ENCODE assay signal across 34 mouse cellular contexts in the genomic region with DNA sequence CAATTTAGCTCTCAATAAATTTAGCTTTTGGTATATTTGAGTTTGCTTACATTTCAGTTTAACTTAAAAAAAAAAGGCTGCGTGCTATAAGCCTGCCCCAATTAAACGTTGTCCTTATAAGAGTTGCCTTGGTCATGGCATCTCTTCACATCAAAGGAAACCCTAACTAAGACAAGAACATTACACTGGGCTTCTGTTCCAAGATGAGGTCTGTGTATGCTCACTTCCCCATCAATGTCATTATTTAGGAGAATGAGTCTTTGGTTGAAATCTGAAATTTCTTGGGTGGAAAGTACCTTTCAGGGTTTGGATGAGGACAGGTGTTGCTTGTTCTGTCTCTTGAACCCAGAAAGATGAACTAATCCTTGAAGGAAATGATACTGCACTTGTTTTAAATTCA.
"Had no signal": no experiment of that assay in that cellular context is flagged by ENCODE, and none has a peak within 500 bp of the region (broad histone marks: within the 10 kb centered on the region; RNA-seq: fewer than 3 reads in every experiment).

No protein-coding gene starts in this region.

- H3K4me2 ChIP-seq: heart, embryonic 11.5 days; heart, embryonic 12.5 days; heart, embryonic 13.5 days; heart, embryonic 15.5 days; hindbrain, embryonic 12.5 days; hindbrain, embryonic 13.5 days; hindbrain, embryonic 14.5 days; hindbrain, embryonic 15.5 days; intestine, embryonic 15.5 days; kidney, embryonic 15.5 days had no signal

- H3K27me3 ChIP-seq: heart, embryonic 12.5 days; heart, embryonic 13.5 days; heart, embryonic 15.5 days; hindbrain, embryonic 12.5 days; hindbrain, embryonic 13.5 days; hindbrain, embryonic 15.5 days; intestine, embryonic 15.5 days; kidney, embryonic 15.5 days had no signal

- H3K27ac ChIP-seq: heart, embryonic 10.5 days; heart, embryonic 13.5 days; heart, embryonic 15.5 days; hindbrain, embryonic 10.5 days; hindbrain, embryonic 12.5 days; hindbrain, embryonic 13.5 days; hindbrain, embryonic 14.5 days; hindbrain, embryonic 15.5 days; hindbrain, postnatal 0 days; intestine, embryonic 15.5 days; kidney, embryonic 15.5 days; kidney, postnatal 0 days; layer of hippocampus, adult 2 months; left cerebral cortex, adult 2 months had no signal

- DNase-seq: heart, postnatal 10 days; heart, postnatal 14 days; heart, postnatal 36 days; heart, postnatal 4 days; kidney, adult 11 months; kidney, adult 18-20 months; kidney, adult 2 months; kidney, adult 8-10 months; kidney, adult 9 months; kidney, postnatal 10 days; kidney, postnatal 14 days; kidney, postnatal 25 days; kidney, postnatal 36 days; kidney, postnatal 4 days; layer of hippocampus, adult 9-11 months; layer of hippocampus, postnatal 36 days had no signal

- H3K4me1 ChIP-seq: heart, embryonic 10.5 days; hindbrain, embryonic 10.5 days; hindbrain, embryonic 12.5 days; hindbrain, embryonic 13.5 days; hindbrain, embryonic 15.5 days; intestine, embryonic 15.5 days; kidney, embryonic 15.5 days had no signal

- H3K9ac ChIP-seq: heart, embryonic 12.5 days; heart, embryonic 13.5 days; heart, embryonic 15.5 days; hindbrain, embryonic 12.5 days; hindbrain, embryonic 13.5 days; hindbrain, embryonic 14.5 days; hindbrain, embryonic 15.5 days; intestine, embryonic 15.5 days; kidney, embryonic 15.5 days had no signal

- ATAC-seq: hindbrain, embryonic 16.5 days; hindbrain, postnatal 0 days; inflammation-experienced regulatory T-cells, adult 6 months had no signal

- H3K36me3 ChIP-seq: heart, embryonic 15.5 days; hindbrain, embryonic 12.5 days; hindbrain, embryonic 15.5 days had no signal

- H3K4me3 ChIP-seq: heart, embryonic 10.5 days; heart, embryonic 12.5 days; heart, embryonic 13.5 days; heart, embryonic 15.5 days; hindbrain, embryonic 10.5 days; hindbrain, embryonic 12.5 days; hindbrain, embryonic 13.5 days; hindbrain, embryonic 15.5 days; intestine, embryonic 15.5 days; kidney, embryonic 15.5 days; layer of hippocampus, adult 2 months; left cerebral cortex, adult 2 months had no signal

- H3K9me3 ChIP-seq: heart, embryonic 10.5 days; heart, embryonic 12.5 days; heart, embryonic 13.5 days; heart, embryonic 15.5 days; hindbrain, embryonic 10.5 days; hindbrain, embryonic 12.5 days; hindbrain, embryonic 13.5 days; hindbrain, embryonic 15.5 days; intestine, embryonic 15.5 days; kidney, embryonic 15.5 days had no signal
